Comparison of ENCODE assay signal across 11 mouse cellular contexts in genomic region chr2:153107046-153107766, GRCm38 (mm10). TPM values are rescaled to one million over a fixed set of nuclear protein-coding genes. Genes with fewer than 3 reads are reported as not detected.
DNase-seq lines count a peak whose midpoint lies in the region; ATAC-seq lines count a peak whose summit lies in the region.
"Had no signal": no experiment of that assay in that cellular context is flagged by ENCODE, and none has a peak within 500 bp of the region (broad histone marks: within the 10 kb centered on the region; RNA-seq: fewer than 3 reads in every experiment).

No protein-coding gene starts in this region.

- 33% methylated on average over 23 of the region's 23 CpGs for WGBS in heart, embryonic 10.5 days
- 33% methylated on average over 23 of the region's 23 CpGs for WGBS in hindbrain, embryonic 12.5 days
- WGBS in midbrain, embryonic 10.5 days: 35% methylated on average over 23 of the region's 23 CpGs

- H3K9me3 ChIP-seq in heart, embryonic 10.5 days: no peaks in the 10 kb centered on the region
- no peaks in the 10 kb centered on the region for H3K9me3 ChIP-seq in hindbrain, embryonic 12.5 days (replicated peaks)
- H3K9me3 ChIP-seq in midbrain, embryonic 10.5 days (replicated peaks): no peaks in the 10 kb centered on the region

- H3K36me3 ChIP-seq in heart, embryonic 10.5 days: no peaks in the 10 kb centered on the region
- H3K36me3 ChIP-seq in hindbrain, embryonic 12.5 days: no peaks in the 10 kb centered on the region
- H3K36me3 ChIP-seq in midbrain, embryonic 10.5 days: no peaks in the 10 kb centered on the region

- H3K4me2 ChIP-seq in hindbrain, embryonic 12.5 days (replicated peaks): peak overlapping the region; percentile 82

- intact Hi-C loops in heart, postnatal 14 days (cut with DNase I): no loop called here

- no peak for DNase-seq in heart, embryonic 10.5 days (ENCODE audit: low spot score)
- DNase-seq in heart, postnatal 14 days: no peak
- peak; percentile 97 for DNase-seq in R1 (ENCODE audit: low read depth, low spot score)
- DNase-seq in midbrain, embryonic 10.5 days (ENCODE audit: low spot score): peak; percentile 37
- DNase-seq in cerebellum, adult 9-11 months: no peak
- no peak for DNase-seq in Muller cell, postnatal 12 days (ENCODE audit: inconsistent ontology term)
- DNase-seq: thymus, postnatal 14 days had no signal

- H3K9ac ChIP-seq in hindbrain, embryonic 12.5 days: no peak overlapping the region

- no peak overlapping the region for H3K27ac ChIP-seq in heart, embryonic 10.5 days
- H3K27ac ChIP-seq in hindbrain, embryonic 12.5 days: no peak overlapping the region
- H3K27ac ChIP-seq in midbrain, embryonic 10.5 days (replicated peaks): no peak overlapping the region

- no peak for ATAC-seq in hindbrain, embryonic 12.5 days (ENCODE audit: low FRiP score)
- ATAC-seq in CD4-positive, CD25-positive, alpha-beta regulatory T cell, adult 4 months: no peak

- H3K27me3 ChIP-seq in heart, embryonic 10.5 days (ENCODE audit: insufficient read depth, poor library complexity, severe bottlenecking): peaks cover 91% of the 10 kb centered on the region
- H3K27me3 ChIP-seq in hindbrain, embryonic 12.5 days: peaks cover 57% of the 10 kb centered on the region
- H3K27me3 ChIP-seq in midbrain, embryonic 10.5 days (ENCODE audit: low read depth, poor library complexity, severe bottlenecking): peaks cover 65% of the 10 kb centered on the region

- H3K4me3 ChIP-seq in heart, embryonic 10.5 days: peak overlapping the region; percentile 68
- H3K4me3 ChIP-seq in hindbrain, embryonic 12.5 days: 0 out of 2 replicates have a peak overlapping the region, but pooled peaks have one; percentile 1
- peak overlapping the region; percentile 61 for H3K4me3 ChIP-seq in midbrain, embryonic 10.5 days
- H3K4me3 ChIP-seq: myocyte had no signal

- peaks cover 19% of the 10 kb centered on the region for H3K4me1 ChIP-seq in heart, embryonic 10.5 days
- H3K4me1 ChIP-seq in hindbrain, embryonic 12.5 days: peaks cover 14% of the 10 kb centered on the region
- H3K4me1 ChIP-seq in midbrain, embryonic 10.5 days: peaks cover 21% of the 10 kb centered on the region

RNA-seq across cellular contexts. Expression of gene Hck, which starts 1.1 kb away (rescaled TPM):
- 0.48 and 1.3 TPM in 2 replicates for polyA plus RNA-seq in heart, embryonic 10.5 days (2016; fragmentation: Nextera tagmentation; extraction: Ambion mirVana)
- total RNA-seq in heart, postnatal 14 days (2021): 1 to 10 TPM in 1 of 2 experiments, under 1 TPM in 1; 0.73 to 1.1 TPM
- 2.9 and 3.5 TPM in 2 replicates for polyA plus RNA-seq in hindbrain, embryonic 12.5 days (2016; fragmentation: Nextera tagmentation; extraction: Ambion mirVana)
- 2.1 and 2.2 TPM in 2 replicates for polyA plus RNA-seq in midbrain, embryonic 10.5 days (2016; fragmentation: Nextera tagmentation; extraction: Ambion mirVana)
- under 1 TPM; 0.61 to 0.67 TPM for polyA plus RNA-seq in CD4-positive, CD25-positive, alpha-beta regulatory T cell, adult 4 months (2017; shearing (Covaris generic))

RNA-seq across cellular contexts. Expression of gene Ccm2l, which starts 41.5 kb away (rescaled TPM):
- 4.4 and 5.1 TPM in 2 replicates for polyA plus RNA-seq in heart, embryonic 10.5 days (2016; fragmentation: Nextera tagmentation; extraction: Ambion mirVana)
- 10 to 100 TPM; 23.1 to 25.4 TPM for total RNA-seq in heart, postnatal 14 days (2021)
- polyA plus RNA-seq in hindbrain, embryonic 12.5 days (2016; fragmentation: Nextera tagmentation; extraction: Ambion mirVana): 2.8 and 3.3 TPM in 2 replicates
- 1.1 and 1.2 TPM in 2 replicates for polyA plus RNA-seq in midbrain, embryonic 10.5 days (2016; fragmentation: Nextera tagmentation; extraction: Ambion mirVana)
- not detected for polyA plus RNA-seq in CD4-positive, CD25-positive, alpha-beta regulatory T cell, adult 4 months (2017; shearing (Covaris generic))
- polyA plus RNA-seq: C2C12, myocyte had no signal

RNA-seq across cellular contexts. Expression of gene Tm9sf4, which starts 53.9 kb away (rescaled TPM):
- polyA plus RNA-seq in heart, embryonic 10.5 days (2016; fragmentation: Nextera tagmentation; extraction: Ambion mirVana): 74.4 and 80.4 TPM in 2 replicates
- 10 to 100 TPM; 51.4 to 57.0 TPM for total RNA-seq in heart, postnatal 14 days (2021)
- 83.9 and 84.7 TPM in 2 replicates for polyA plus RNA-seq in hindbrain, embryonic 12.5 days (2016; fragmentation: Nextera tagmentation; extraction: Ambion mirVana)
- 82.5 and 82.8 TPM in 2 replicates for polyA plus RNA-seq in midbrain, embryonic 10.5 days (2016; fragmentation: Nextera tagmentation; extraction: Ambion mirVana)
- 10 to 100 TPM; 41.1 to 62.2 TPM for polyA plus RNA-seq in CD4-positive, CD25-positive, alpha-beta regulatory T cell, adult 4 months (2017; shearing (Covaris generic))

Comparison
In these comparisons a context has a peak if more than half of its experiments do, and no peak if none do; other contexts are left out.
1. DNase-seq: peak in R1 (single experiment) and midbrain, embryonic 10.5 days (single experiment); none in heart, embryonic 10.5 days (single experiment), heart, postnatal 14 days (0 of 2), cerebellum, adult 9-11 months (single experiment) and Muller cell, postnatal 12 days (single experiment).
2. H3K4me3 ChIP-seq: peak in every context shown above with its lines; median percentile 68 in heart, embryonic 10.5 days; 61 in midbrain, embryonic 10.5 days; 1 in hindbrain, embryonic 12.5 days.